Mouse (Mus musculus) urinary bladder, postnatal 14 days (tissue): ENCODE data around the gene Bex3.
"Not testable (repeated sequence)": the region's sequence is repeated elsewhere in the genome, so short reads cannot be mapped to it uniquely, and the experiment has no call there.

ENCODE experiments used
- DNase-seq: peaks from one replicate; pipeline ENCODE4 v3.0.0; 2021; ENCODE audit warnings: low spot score

Gene Bex3

GRCm38 (mm10) chrX:136269743-136270392 lies at the start of gene Bex3:
Gene Bex3, plus strand, starts transcription at chrX:136270253.
- DNase-seq = peak; percentile 27

GRCm38 (mm10) chrX:136223714-136224113 lies 46.3 kb upstream of the Bex3 start:
- no peak for DNase-seq

GRCm38 (mm10) chrX:136227768-136228167 lies 42.3 kb upstream of the Bex3 start:
- DNase-seq = no peak

GRCm38 (mm10) chrX:136238118-136238517 lies 31.9 kb upstream of the Bex3 start:
- DNase-seq = peak; percentile 49

- no peak for DNase-seq
Measured at GRCm38 (mm10) chrX:136243181-136243580, 26.9 kb upstream of the Bex3 start.

GRCm38 (mm10) chrX:136244574-136245229 lies 25.4 kb upstream of the Bex3 start, which contains the start of gene Tceal9:
Gene Tceal9, plus strand, starts transcription at chrX:136245079.
- peak; percentile 78 for DNase-seq

- DNase-seq = peak; percentile 11
Measured at GRCm38 (mm10) chrX:136245521-136246071, 24.5 kb upstream of the Bex3 start.

- peak; percentile 6 for DNase-seq
Measured at GRCm38 (mm10) chrX:136248811-136249210, 21.2 kb upstream of the Bex3 start.

GRCm38 (mm10) chrX:136249671-136250070 lies 20.4 kb upstream of the Bex3 start:
- no peak for DNase-seq

GRCm38 (mm10) chrX:136252023-136252729 lies 17.9 kb upstream of the Bex3 start:
- no peak for DNase-seq

- DNase-seq = no peak
Measured at GRCm38 (mm10) chrX:136267720-136268119, 2.3 kb upstream of the Bex3 start.

- DNase-seq = no peak
Measured at GRCm38 (mm10) chrX:136268173-136268572, 1.9 kb upstream of the Bex3 start.

GRCm38 (mm10) chrX:136270393-136271111 lies 499 bp downstream of the Bex3 start:
- DNase-seq = not testable (repeated sequence)

- DNase-seq = no peak
Measured at GRCm38 (mm10) chrX:136274542-136274941, 4.5 kb downstream of the Bex3 start.

- no peak for DNase-seq
Measured at GRCm38 (mm10) chrX:136275386-136275785, 5.3 kb downstream of the Bex3 start.

GRCm38 (mm10) chrX:136277577-136277976 lies 7.5 kb downstream of the Bex3 start:
- no peak for DNase-seq

GRCm38 (mm10) chrX:136278401-136278800 lies 8.3 kb downstream of the Bex3 start:
- DNase-seq = no peak

GRCm38 (mm10) chrX:136279410-136279809 lies 9.4 kb downstream of the Bex3 start:
- DNase-seq = no peak

GRCm38 (mm10) chrX:136290817-136291281 lies 20.8 kb downstream of the Bex3 start:
- no peak for DNase-seq

GRCm38 (mm10) chrX:136304295-136304694 lies 34.2 kb downstream of the Bex3 start:
- DNase-seq = peak; percentile 38

GRCm38 (mm10) chrX:136306196-136306595 lies 36.1 kb downstream of the Bex3 start:
- no peak for DNase-seq

- DNase-seq = no peak
Measured at GRCm38 (mm10) chrX:136313303-136313702, 43.2 kb downstream of the Bex3 start.
